Mouse (Mus musculus) cerebellum, adult 2 months (tissue): ENCODE results near the gene Cldn4. TPM values are rescaled to one million over a fixed set of nuclear protein-coding genes. Genes with fewer than 3 reads are reported as not detected.
A peak's percentile ranks its signal among the peaks of the same experiment; 100 is the strongest.
"Not testable (repeated sequence)": the region's sequence is repeated elsewhere in the genome, so short reads cannot be mapped to it uniquely, and the experiment has no call there.

Experiments used
- DNase-seq, 2 experiments: peaks; one replicate each; pipeline ENCODE4 v3.0.0; 2021
- H3K27ac ChIP-seq: fragments of 200-500 bp; 2 replicates; pipeline ENCODE4 v1.5.1; 2012; ENCODE audit warnings: low read length, control low read depth, inconsistent platforms; ENCODE audit not compliant: insufficient read depth
- H3K27me3 ChIP-seq: fragments of 200-500 bp; 2 replicates; pipeline ENCODE4 v1.6.1; 2012; ENCODE audit warnings: inconsistent platforms, mild to moderate bottlenecking, low read length, moderate library complexity; ENCODE audit not compliant: control insufficient read depth, insufficient read depth
- H3K4me1 ChIP-seq: fragments of 200-500 bp; 2 replicates; pipeline ENCODE4 v1.6.1; 2011; ENCODE audit warnings: low read length; ENCODE audit not compliant: control insufficient read depth, insufficient read depth
- H3K4me3 ChIP-seq: fragments of 200-500 bp; replicated peaks from 2 replicates; pipeline ENCODE3; 2011; ENCODE audit warnings: mild to moderate bottlenecking, low read depth, low read length, control low read depth; ENCODE audit not compliant: insufficient read depth
- CTCF ChIP-seq: fragments of 200-500 bp; IDR thresholded peaks from 2 replicates; pipeline ENCODE4 v1.5.1; 2011; ENCODE audit warnings: low read depth, mild to moderate bottlenecking, control low read depth, low read length, moderate library complexity, borderline replicate concordance; ENCODE audit not compliant: insufficient read depth
- POLR2A ChIP-seq: fragments of 200-500 bp; IDR thresholded peaks from 2 replicates; pipeline ENCODE4 v1.6.1; 2011; ENCODE audit warnings: low read length, control low read depth, borderline replicate concordance; ENCODE audit not compliant: insufficient read depth
- WGBS: fragments of 180-500 bp; shearing (Covaris S2); methylation state at CpG from one replicate; pipeline ENCODE4 v1.1.7; 2018; 5-methylcytosine and 5-hydroxymethylcytosine counted together
- polyA plus RNA-seq: library from polyadenylated mRNA; depleted of rRNA; stranded (reverse); fragments of >200 nt; gene quantifications from 2 replicates; pipeline ENCODE4 v1.2.3, GENCODE M21; 2012

The Cldn4 gene
- polyA plus RNA-seq, 1 experiment: 0.07 TPM

- TF ChIP-seq CTCF: no peak
- no peak for TF ChIP-seq POLR2A
- DNase-seq: no peak
- Histone ChIP-seq H3K4me3 (no peak overlapping the region), H3K27me3 (no peaks in the 10 kb centered on the region), H3K27ac (no peak overlapping the region), H3K4me1 (no peaks in the 10 kb centered on the region)
- WGBS: 92% methylated on average over 8 of the region's 8 CpGs
Observed at GRCm38 (mm10) chr5:134970671-134971070, 23.9 kb upstream of the Cldn4 start.

- H3K27me3 ChIP-seq: no peaks in the 10 kb centered on the region
- H3K4me1 ChIP-seq: no peaks in the 10 kb centered on the region
- no peak for DNase-seq
- H3K27ac ChIP-seq: no peak overlapping the region
- no peak overlapping the region for H3K4me3 ChIP-seq
- TF ChIP-seq POLR2A (no peak), CTCF (no peak)
- 84% methylated on average over 20 of the region's 20 CpGs for WGBS
Observed at GRCm38 (mm10) chr5:134967164-134967944, 20.6 kb upstream of the Cldn4 start.

- Histone ChIP-seq H3K27ac (no peak overlapping the region), H3K4me3 (peak overlapping the region; percentile 25), H3K4me1 (no peaks in the 10 kb centered on the region), H3K27me3 (no peaks in the 10 kb centered on the region)
- WGBS: 7% methylated on average over 33 of the region's 33 CpGs
- DNase-seq: peak; percentile 35 to 42
- no peak; the same call in 1 of the 2 replicates for TF ChIP-seq CTCF
- TF ChIP-seq POLR2A: no peak
Observed at GRCm38 (mm10) chr5:134965852-134966821, 19.4 kb upstream of the Cldn4 start.

GRCm38 (mm10) chr5:134965473-134965851 is 18.7 kb upstream of the Cldn4 start:
- DNase-seq: peak; percentile 59 to 70
- Histone ChIP-seq H3K27ac (no peak overlapping the region), H3K4me3 (no peak overlapping the region), H3K4me1 (no peaks in the 10 kb centered on the region), H3K27me3 (no peaks in the 10 kb centered on the region)
- peak; percentile 75 for TF ChIP-seq CTCF
- TF ChIP-seq POLR2A: no peak
- 6% methylated on average over 10 of the region's 10 CpGs for WGBS

DNA sequence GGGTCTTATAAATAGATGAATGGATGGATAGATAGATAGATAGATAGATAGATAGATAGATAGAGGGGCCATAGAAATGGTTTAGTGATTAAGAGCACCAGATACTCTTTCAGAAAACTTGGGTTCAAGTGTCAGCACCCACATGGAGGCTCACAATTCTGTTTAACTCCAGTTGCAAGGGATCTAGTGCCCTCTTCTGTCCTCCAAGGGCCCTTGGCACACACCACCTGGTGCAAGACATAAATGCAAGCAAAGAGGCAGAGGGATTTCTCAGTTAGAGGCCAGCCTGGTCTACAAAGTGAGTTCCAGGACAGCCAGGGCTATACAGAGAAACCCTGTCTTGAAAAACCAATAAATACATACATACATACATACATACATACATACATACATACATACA is 17.9 kb upstream of the Cldn4 start:
- H3K4me1 ChIP-seq, H3K27ac ChIP-seq, H3K4me3 ChIP-seq, DNase-seq, H3K27me3 ChIP-seq: not testable (repeated sequence)

DNA sequence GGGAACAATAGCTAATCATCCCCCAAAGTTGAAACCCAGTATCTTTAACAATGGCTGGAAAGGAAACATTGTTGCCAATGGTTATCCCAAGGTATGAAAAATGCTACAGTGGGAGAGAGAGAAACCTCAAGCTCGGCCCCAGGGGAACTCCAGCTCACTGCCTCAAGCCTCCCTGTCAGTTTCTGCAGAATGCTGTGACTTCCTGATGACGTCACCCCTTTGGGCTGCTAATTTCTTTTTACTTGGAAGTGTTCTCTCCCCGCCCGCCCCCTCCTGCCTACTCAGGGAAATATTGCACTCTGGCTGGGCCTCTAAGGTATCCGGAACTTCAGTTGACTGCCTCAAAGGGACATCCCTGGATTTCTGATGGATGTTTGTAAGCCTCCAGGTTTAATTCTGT is 16.8 kb upstream of the Cldn4 start:
- H3K4me1 ChIP-seq: no peaks in the 10 kb centered on the region
- WGBS: 77% methylated on average over 5 of the region's 5 CpGs
- TF ChIP-seq CTCF (no peak), POLR2A (no peak)
- H3K27ac ChIP-seq: no peak overlapping the region
- no peak overlapping the region for H3K4me3 ChIP-seq
- no peaks in the 10 kb centered on the region for H3K27me3 ChIP-seq
- DNase-seq: no peak

DNA sequence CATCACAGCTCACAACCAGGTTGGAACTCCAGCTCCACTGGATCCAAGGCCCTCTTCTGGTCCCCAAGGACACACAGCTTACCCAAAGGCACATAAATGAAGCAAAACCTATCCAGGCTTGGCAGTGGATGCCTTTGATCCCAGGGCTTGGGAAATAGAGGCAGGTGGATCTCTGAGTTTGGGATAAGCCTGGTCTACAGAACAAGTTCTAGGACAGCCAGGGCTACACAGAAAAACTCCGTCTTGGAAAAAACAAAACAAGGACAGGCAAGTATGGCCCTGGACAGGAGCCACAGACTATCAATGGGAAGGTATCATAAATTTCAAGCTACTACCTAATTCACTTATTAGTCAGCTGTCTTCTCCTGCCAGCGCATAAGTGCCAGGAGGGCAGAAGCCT is 14.8 kb upstream of the Cldn4 start:
- no peaks in the 10 kb centered on the region for H3K27me3 ChIP-seq
- TF ChIP-seq CTCF (no peak), POLR2A (no peak)
- DNase-seq: no peak
- WGBS: 92% methylated on average over 2 of the region's 2 CpGs
- no peaks in the 10 kb centered on the region for H3K4me1 ChIP-seq
- no peak overlapping the region for H3K27ac ChIP-seq
- no peak overlapping the region for H3K4me3 ChIP-seq

- Histone ChIP-seq H3K4me1 (no peaks in the 10 kb centered on the region), H3K27me3 (no peaks in the 10 kb centered on the region), H3K27ac (no peak overlapping the region), H3K4me3 (no peak overlapping the region)
- TF ChIP-seq CTCF (no peak), POLR2A (no peak)
- 61% methylated on average over 2 of the region's 2 CpGs for WGBS
- DNase-seq: no peak
Observed at GRCm38 (mm10) chr5:134960430-134960829, 13.7 kb upstream of the Cldn4 start.
